Mouse (Mus musculus) MEL (cell line): ENCODE measurements around the gene Gm9903. TPM values are rescaled to one million over a fixed set of nuclear protein-coding genes. Genes with fewer than 3 reads are reported as not detected.

Source experiments
- DNase-seq: peaks from one replicate; pipeline ENCODE4 v3.0.0; 2011; ENCODE audit warnings: low read depth, low spot score
- H3K27ac ChIP-seq: 2 replicates; pipeline ENCODE4 v1.5.1; 2012; ENCODE audit warnings: low read depth, mild to moderate bottlenecking, control low read depth, low read length, moderate library complexity; ENCODE audit not compliant: control insufficient read depth
- H3K27me3 ChIP-seq, 2 experiments: fragments of 150-350 bp in 1 of 2; sonication (generic) in 1 of 2; 2 replicates each; pipeline ENCODE4 v1.6.1; 2012; ENCODE audit warnings: low read length in 2 of 2, mild to moderate bottlenecking in 2 of 2, improper control_type of control experiment in 1 of 2, moderate library complexity in 1 of 2; ENCODE audit not compliant: insufficient read depth in 2 of 2, control insufficient read depth in 1 of 2
- H3K36me3 ChIP-seq, 2 experiments: 2 replicates each; pipeline ENCODE4 v1.6.1; 2012 to 2014; ENCODE audit warnings: low read length in 2 of 2, improper control_type of control experiment in 1 of 2, inconsistent platforms in 1 of 2, mild to moderate bottlenecking in 1 of 2; ENCODE audit not compliant: insufficient read depth in 2 of 2, control insufficient read depth in 1 of 2
- H3K4me1 ChIP-seq, 2 experiments: fragments of 150-350 bp in 1 of 2; sonication (generic) in 1 of 2; 2 replicates each; pipeline ENCODE4 v1.6.1; 2012; ENCODE audit warnings: low read length in 2 of 2, improper control_type of control experiment in 1 of 2, mild to moderate bottlenecking in 1 of 2; ENCODE audit not compliant: insufficient read depth in 2 of 2, control insufficient read depth in 1 of 2
- H3K4me3 ChIP-seq, 2 experiments: fragments of 150-350 bp in 1 of 2; sonication (generic) in 1 of 2; 2 replicates each; pipeline ENCODE4 v1.5.1; 2012; ENCODE audit warnings: low read depth in 2 of 2, low read length in 2 of 2, mild to moderate bottlenecking in 2 of 2, moderate library complexity in 2 of 2, control low read depth in 1 of 2, improper control_type of control experiment in 1 of 2; ENCODE audit not compliant: control insufficient read depth in 1 of 2, insufficient read depth in 1 of 2
- H3K79me2 ChIP-seq: 2 replicates; pipeline ENCODE4 v1.6.1; 2012; ENCODE audit warnings: mild to moderate bottlenecking, low read length, moderate library complexity; ENCODE audit not compliant: control insufficient read depth, poor library complexity, insufficient read depth
- H3K9ac ChIP-seq: 2 replicates; pipeline ENCODE4 v1.6.1; 2012; ENCODE audit warnings: low read depth, mild to moderate bottlenecking, control low read depth, low read length, moderate library complexity; ENCODE audit not compliant: control insufficient read depth, poor library complexity, severe bottlenecking
- H3K9me3 ChIP-seq: fragments of 150-350 bp; sonication (generic); replicated peaks from 2 replicates; pipeline ENCODE4 v1.6.1; 2012; ENCODE audit warnings: mild to moderate bottlenecking, low read length, improper control_type of control experiment, moderate library complexity; ENCODE audit not compliant: insufficient read depth
- E2F4 ChIP-seq: IDR thresholded peaks from 2 replicates; pipeline ENCODE4 v1.6.1; 2011; ENCODE audit warnings: low read depth, low read length, improper control_type of control experiment, borderline replicate concordance
- ELF1 ChIP-seq: IDR thresholded peaks from 2 replicates; pipeline ENCODE4 v1.6.1; 2014; ENCODE audit warnings: low read depth, mild to moderate bottlenecking, inconsistent platforms, low read length, improper control_type of control experiment, moderate library complexity
- EP300 ChIP-seq, 2 experiments: IDR thresholded peaks; 2 replicates each; pipeline ENCODE4 v1.6.1; 2011; ENCODE audit warnings: improper control_type of control experiment in 2 of 2, low read length in 2 of 2, low read depth in 1 of 2, mild to moderate bottlenecking in 1 of 2
- ETS1 ChIP-seq: IDR thresholded peaks from 2 replicates; pipeline ENCODE4 v1.6.1; 2012; ENCODE audit warnings: low read depth, mild to moderate bottlenecking, inconsistent platforms, low read length, improper control_type of control experiment, moderate library complexity
- HCFC1 ChIP-seq: IDR thresholded peaks from 2 replicates; pipeline ENCODE4 v1.6.1; 2012; ENCODE audit warnings: low read depth, mild to moderate bottlenecking, inconsistent platforms, low read length, improper control_type of control experiment, moderate library complexity
- KAT2A ChIP-seq: conservative IDR thresholded peaks from 2 replicates; pipeline ENCODE4 v1.6.1; 2012; ENCODE audit warnings: low read depth, low read length, improper control_type of control experiment, inconsistent platforms
- MAX ChIP-seq: IDR thresholded peaks from 2 replicates; pipeline ENCODE4 v1.6.1; 2011; ENCODE audit warnings: low read length, improper control_type of control experiment
- MXI1 ChIP-seq: IDR thresholded peaks from 2 replicates; pipeline ENCODE4 v1.6.1; 2011; ENCODE audit warnings: mild to moderate bottlenecking, low read depth, low read length, improper control_type of control experiment
- POLR2AphosphoS2 ChIP-seq: IDR thresholded peaks from 2 replicates; pipeline ENCODE4 v1.6.1; 2011; ENCODE audit warnings: low read length, improper control_type of control experiment
- RAD21 ChIP-seq: IDR thresholded peaks from 2 replicates; pipeline ENCODE4 v1.6.1; 2011; ENCODE audit warnings: mild to moderate bottlenecking, low read depth, low read length, improper control_type of control experiment
- RCOR1 ChIP-seq: IDR thresholded peaks from 2 replicates; pipeline ENCODE4 v1.6.1; 2012; ENCODE audit warnings: low read depth, mild to moderate bottlenecking, inconsistent platforms, low read length, improper control_type of control experiment
- SIN3A ChIP-seq: IDR thresholded peaks from 2 replicates; pipeline ENCODE4 v1.6.1; 2012; ENCODE audit warnings: low read length, improper control_type of control experiment, inconsistent platforms
- SMC3 ChIP-seq: IDR thresholded peaks from 2 replicates; pipeline ENCODE4 v1.6.1; 2011; ENCODE audit warnings: low read depth, low read length, improper control_type of control experiment
- TAL1 ChIP-seq: IDR thresholded peaks from 2 replicates; pipeline ENCODE4 v1.6.1; 2012; ENCODE audit warnings: mild to moderate bottlenecking, inconsistent platforms, low read length, moderate library complexity, mixed read lengths
- TBP ChIP-seq: IDR thresholded peaks from 2 replicates; pipeline ENCODE4 v1.8.0; 2011; ENCODE audit warnings: low read depth, low read length, improper control_type of control experiment
- USF1 ChIP-seq: IDR thresholded peaks from 2 replicates; pipeline ENCODE4 v1.6.1; 2014; ENCODE audit warnings: low read depth, mild to moderate bottlenecking, inconsistent platforms, low read length, improper control_type of control experiment, moderate library complexity
- USF2 ChIP-seq, 2 experiments: IDR thresholded peaks; 2 replicates each; pipeline ENCODE4 v1.6.1; 2011 to 2012; ENCODE audit warnings: improper control_type of control experiment in 2 of 2, low read length in 2 of 2, borderline replicate concordance in 1 of 2, inconsistent platforms in 1 of 2, low read depth in 1 of 2, mild to moderate bottlenecking in 1 of 2; ENCODE audit not compliant: insufficient read depth in 1 of 2
- ZC3H11A ChIP-seq: IDR thresholded peaks from 2 replicates; pipeline ENCODE4 v1.6.1; 2012; ENCODE audit warnings: low read depth, mild to moderate bottlenecking, inconsistent platforms, low read length, improper control_type of control experiment
- ZMIZ1 ChIP-seq: IDR thresholded peaks from 2 replicates; pipeline ENCODE4 v1.6.1; 2012; ENCODE audit warnings: low read depth, mild to moderate bottlenecking, inconsistent platforms, low read length, improper control_type of control experiment, moderate library complexity
- ZNF384 ChIP-seq: IDR thresholded peaks from 2 replicates; pipeline ENCODE4 v1.6.1; 2012; ENCODE audit warnings: low read depth, mild to moderate bottlenecking, inconsistent platforms, low read length, improper control_type of control experiment
- polyA plus RNA-seq, 2 experiments: library from polyadenylated mRNA; stranded (reverse) in 1 of 2; unstranded in 1 of 2; fragments of >175 nt in 1 of 2; fragments of >200 nt in 1 of 2; gene quantifications; 2 replicates each; pipeline versions ENCODE4 v1.2.1 to v1.2.4; 2012; ENCODE audit warnings: low replicate concordance in 2 of 2, low read depth in 1 of 2; ENCODE audit not compliant: insufficient read length in 2 of 2, insufficient read depth in 1 of 2, missing spikeins in 1 of 2
- total RNA-seq: library from RNA; depleted of rRNA; stranded (reverse); fragments of 300-350 nt; gene quantifications from 2 replicates; pipeline ENCODE4 v1.2.3, GENCODE M21; 2012

Gm9903 gene
- total and polyA plus RNA-seq, 3 experiments: 0.19 to 0.36 TPM; not detected in 1

DNA sequence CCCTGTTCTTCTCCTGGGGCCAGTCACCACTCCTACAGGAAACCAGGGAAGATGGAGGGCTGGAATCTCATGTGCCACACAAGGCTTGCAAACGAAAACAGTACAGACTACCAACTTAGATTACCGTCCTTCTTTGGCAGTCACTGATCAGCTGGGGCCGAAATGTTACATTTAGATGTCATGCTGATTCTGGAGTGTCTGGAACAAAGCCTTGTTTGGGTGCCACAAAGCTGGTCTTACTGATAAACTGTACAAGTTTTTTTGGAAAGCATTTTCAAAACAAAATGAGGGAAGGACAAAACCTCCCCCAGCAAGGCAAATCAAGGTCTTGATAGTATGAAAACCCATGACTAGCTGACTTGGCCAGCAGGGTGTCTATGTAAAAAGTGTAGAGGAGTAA lies 6.0 kb upstream of the Gm9903 start:
- TF ChIP-seq E2F4 (no peak), HCFC1 (no peak), ZC3H11A (no peak), MXI1 (no peak), RAD21 (no peak), ZMIZ1 (no peak), SMC3 (no peak), TAL1 (no peak), KAT2A (no peak), ZNF384 (no peak)
- TF ChIP-seq, all 39 proteins: peak for 0
- Histone ChIP-seq H3K27me3 (no peaks in the 10 kb centered on the region), H3K36me3 (peaks cover 0 to 14% of the 10 kb centered on the region in 2 experiments; a peak in 3 of 4 replicates), H3K4me1 (peaks cover 5 to 11% of the 10 kb centered on the region in 2 experiments), H3K9ac (no peak overlapping the region), H3K27ac (no peak overlapping the region), H3K4me3 (no peak overlapping the region), H3K79me2 (peaks cover 26% of the 10 kb centered on the region), H3K9me3 (no peaks in the 10 kb centered on the region)
- no peak for DNase-seq

DNA sequence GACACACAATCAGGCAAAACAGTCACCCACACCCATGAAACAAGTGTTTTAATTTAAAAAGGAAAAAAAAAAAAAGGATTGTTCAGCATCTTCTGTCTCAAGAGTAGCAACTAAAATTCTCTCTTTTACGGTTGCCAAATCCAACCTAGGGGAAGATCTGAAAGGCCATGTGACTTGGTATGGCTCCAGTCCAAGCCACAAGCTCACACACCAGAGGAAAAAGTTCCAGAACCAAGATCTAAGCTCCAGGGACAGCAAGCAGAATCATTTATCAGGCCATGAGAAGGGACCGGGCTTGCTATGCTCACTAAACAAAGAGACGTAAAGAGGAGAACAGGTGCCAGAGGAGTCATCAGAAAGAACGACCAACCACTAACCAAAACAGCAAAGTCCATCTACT lies 1.8 kb upstream of the Gm9903 start:
- H3K27me3 ChIP-seq: no peaks in the 10 kb centered on the region
- H3K9me3 ChIP-seq: no peaks in the 10 kb centered on the region
- TF ChIP-seq TBP (0 out of 2 replicates have a peak, but pooled peaks have one; percentile 51), RCOR1 (no peak), USF1 (peak; percentile 95), USF2 (IDR thresholded peaks at IDR 0.05; ENCODE audit: borderline replicate concordance in 1 of 2, insufficient read depth in 1 of 2, low read depth in 1 of 2, low read length in 2 of 2) (peak in 1 of 2 experiments; percentile 79; a peak in 2 of 4 replicates), EP300 (IDR thresholded peaks at IDR 0.05; ENCODE audit: low read depth in 1 of 2, low read length in 2 of 2) (peak; percentile 4 to 5; a peak in 1 of 4 replicates), MXI1 (peak; percentile 81), SIN3A (peak; percentile 10; the same call in 1 of the 2 replicates), MAX (peak; percentile 87), POLR2AphosphoS2 (no peak), ETS1 (peak; percentile 71), ELF1 (no peak)
- peak overlapping the region; percentile 93 for H3K9ac ChIP-seq
- peaks cover 10 to 17% of the 10 kb centered on the region in 2 experiments for H3K4me1 ChIP-seq
- peak overlapping the region; percentile 48 for H3K27ac ChIP-seq
- peak overlapping the region; percentile 51 to 93 for H3K4me3 ChIP-seq
- H3K36me3 ChIP-seq: peaks cover 0 to 17% of the 10 kb centered on the region in 2 experiments; a peak in 2 of 4 replicates
- H3K79me2 ChIP-seq: peaks cover 30% of the 10 kb centered on the region
- peak; percentile 88 for DNase-seq
